Mouse (Mus musculus) cerebellum, adult 2 months (tissue): Measurements from ENCODE around the gene Schip1.

Experiments
- CTCF ChIP-seq: fragments of 200-500 bp; IDR thresholded peaks from 2 replicates; pipeline ENCODE4 v1.5.1; 2011; ENCODE audit warnings: low read depth, mild to moderate bottlenecking, control low read depth, low read length, moderate library complexity, borderline replicate concordance; ENCODE audit not compliant: insufficient read depth
- POLR2A ChIP-seq: fragments of 200-500 bp; IDR thresholded peaks from 2 replicates; pipeline ENCODE4 v1.6.1; 2011; ENCODE audit warnings: low read length, control low read depth, borderline replicate concordance; ENCODE audit not compliant: insufficient read depth

GRCm38 (mm10) chr3:68042951-68043350 lies 21.7 kb upstream of the Schip1 start:
- TF ChIP-seq CTCF (no peak), POLR2A (no peak)
